Mouse (Mus musculus) heart, postnatal 4 days (tissue): Measurements from ENCODE around the gene Klf11. TPM values are rescaled to one million over a fixed set of nuclear protein-coding genes. Genes with fewer than 3 reads are reported as not detected.
"Not testable (repeated sequence)": the region's sequence is repeated elsewhere in the genome, so short reads cannot be mapped to it uniquely, and the experiment has no call there.

ENCODE experiments used
- DNase-seq: peaks from one replicate; pipeline ENCODE4 v3.0.0; 2021
- total RNA-seq, 2 experiments: library from RNA; stranded (reverse); gene quantifications; 2 replicates each; pipeline ENCODE4 v1.2.3; 2021

Klf11 gene
- 10 to 100 TPM; 32.6 to 35.8 TPM for total RNA-seq

DNA sequence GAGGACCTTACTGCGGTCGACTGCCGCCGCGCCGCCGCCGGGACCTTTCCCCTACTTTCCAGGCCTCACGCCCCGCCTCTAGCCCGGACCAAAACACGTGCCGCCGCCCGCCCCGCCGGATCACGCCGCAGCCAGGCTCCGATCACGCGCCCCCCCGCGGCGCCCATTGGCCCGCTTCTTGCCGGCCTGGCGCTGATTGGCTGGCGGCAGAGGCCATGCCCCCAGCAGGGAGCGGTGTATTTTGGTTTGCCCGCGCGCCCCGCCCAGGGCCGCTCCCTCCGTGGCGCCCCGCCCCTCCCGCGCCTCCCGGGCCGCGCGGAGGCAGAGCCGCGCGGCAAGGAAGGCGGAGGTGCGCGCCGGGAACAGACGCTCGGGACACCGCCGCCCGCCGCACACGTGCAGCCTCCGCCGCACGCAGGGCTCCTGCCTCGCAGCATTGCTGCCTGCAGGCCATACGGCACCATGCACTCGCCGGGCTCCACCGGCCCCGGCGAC is at the start of gene Klf11:
Gene Klf11 (plus strand): TSS at position 212 of the 495 bp plus-strand sequence.
- peak; percentile 99 for DNase-seq

DNA sequence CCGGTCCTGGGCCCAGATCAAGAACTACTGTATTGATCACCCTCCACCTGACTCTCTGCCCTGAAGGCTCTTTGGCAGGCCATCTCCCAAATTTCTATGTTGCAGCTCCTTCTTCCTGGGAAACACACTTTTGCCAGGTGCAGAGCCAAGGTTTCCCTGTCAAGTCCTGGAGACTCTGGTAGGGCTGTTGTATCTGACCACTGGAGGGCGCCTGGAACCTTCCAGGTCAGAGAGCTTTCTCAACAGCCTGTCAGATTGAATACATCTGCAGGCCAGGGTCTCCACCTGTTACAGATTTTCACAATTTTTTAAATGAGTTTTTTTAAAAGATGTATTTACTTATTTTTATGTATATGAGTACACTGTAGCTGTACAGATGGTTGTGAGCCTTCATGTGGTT is 47.8 kb upstream of the Klf11 start:
- peak; percentile 86 for DNase-seq

DNA sequence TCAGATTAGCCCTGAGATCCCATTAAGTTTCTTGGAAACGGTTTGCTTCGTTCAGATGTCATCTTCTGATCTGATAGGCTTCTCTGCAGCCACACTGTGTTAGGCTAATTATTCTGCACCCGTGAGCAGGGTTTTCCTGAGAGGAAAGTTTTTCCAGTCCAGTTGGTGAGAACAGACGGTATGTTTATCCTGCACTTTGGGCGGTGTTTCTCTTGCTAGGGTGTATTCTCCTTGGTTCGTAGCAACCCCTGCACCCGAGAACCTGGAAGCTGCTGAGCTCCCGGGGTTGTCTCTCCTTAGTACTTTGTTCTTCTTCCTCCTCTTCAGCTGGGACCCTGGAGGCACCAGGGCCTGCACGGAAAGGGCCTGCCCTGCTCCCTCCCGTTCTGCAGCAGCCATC is 44.9 kb upstream of the Klf11 start:
- DNase-seq, result no peak

DNA sequence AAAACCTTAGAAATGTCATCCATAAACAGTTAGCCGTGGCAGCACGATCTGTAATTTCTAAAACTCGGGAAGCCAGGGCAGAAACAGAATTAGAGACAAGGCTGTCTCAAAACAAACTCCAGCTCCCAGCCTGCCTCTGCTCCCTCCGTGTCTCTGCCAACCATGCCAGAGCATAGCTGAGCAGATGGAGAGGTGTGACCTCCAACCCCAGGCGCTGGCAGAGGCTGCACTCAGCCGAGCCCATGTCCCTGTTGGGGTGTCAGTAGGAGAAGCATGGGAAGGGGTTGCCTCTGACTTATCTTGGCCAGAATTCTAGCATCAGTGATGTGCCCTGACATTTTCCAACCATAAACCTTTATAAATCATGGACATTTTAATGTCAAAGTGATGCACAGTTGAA is 38.5 kb upstream of the Klf11 start:
- no peak for DNase-seq

DNA sequence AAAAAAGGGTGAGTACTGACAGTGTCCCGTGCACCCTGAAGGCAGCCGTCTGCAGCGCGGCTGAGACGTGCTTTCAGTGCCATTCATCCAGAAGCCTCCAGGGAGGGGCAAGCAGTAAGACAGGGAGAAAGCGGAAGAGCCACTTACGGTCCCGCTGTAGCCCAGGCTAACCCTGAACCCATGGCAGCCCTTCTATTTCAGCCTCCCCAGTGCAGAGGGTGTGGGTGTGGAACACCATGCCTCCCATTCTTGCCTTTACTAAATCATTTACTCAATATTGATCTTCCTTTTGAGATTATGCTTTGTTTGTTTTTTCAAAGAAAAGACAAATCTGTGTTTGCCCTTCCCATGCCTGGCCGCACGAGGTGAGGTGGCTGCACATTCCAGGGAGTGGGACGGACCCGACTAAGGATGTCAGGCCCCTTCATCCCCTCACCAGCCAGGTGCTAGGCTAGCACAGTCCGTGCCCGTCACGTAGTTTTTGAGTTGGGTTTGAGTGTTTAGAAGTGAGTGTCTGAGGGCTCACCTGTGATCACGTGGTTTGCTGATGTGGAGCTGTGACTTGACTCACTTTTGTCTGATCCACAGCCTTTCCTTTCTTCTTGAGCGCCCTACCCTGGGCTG is 36.5 kb upstream of the Klf11 start:
- no peak for DNase-seq

DNA sequence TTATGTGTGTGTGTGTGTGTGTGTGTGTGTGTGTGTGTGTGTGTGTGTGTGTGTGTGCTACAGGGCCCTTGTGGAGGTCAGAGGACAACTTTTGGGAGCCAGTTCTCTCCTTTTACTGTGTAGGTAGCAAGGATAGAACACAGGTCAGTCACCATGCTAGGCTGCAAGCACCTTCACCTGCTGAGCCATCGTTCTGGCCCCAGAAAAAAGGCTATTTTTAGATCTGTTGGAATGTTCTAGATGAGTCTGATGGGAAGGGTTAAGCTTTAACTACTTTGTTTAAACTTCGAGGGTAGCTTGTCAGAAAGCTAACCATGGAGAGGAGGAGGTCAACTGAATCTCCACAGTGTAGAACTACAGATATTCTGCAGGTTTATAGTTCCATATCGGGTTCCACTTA is 35.9 kb upstream of the Klf11 start:
- no peak for DNase-seq

DNA sequence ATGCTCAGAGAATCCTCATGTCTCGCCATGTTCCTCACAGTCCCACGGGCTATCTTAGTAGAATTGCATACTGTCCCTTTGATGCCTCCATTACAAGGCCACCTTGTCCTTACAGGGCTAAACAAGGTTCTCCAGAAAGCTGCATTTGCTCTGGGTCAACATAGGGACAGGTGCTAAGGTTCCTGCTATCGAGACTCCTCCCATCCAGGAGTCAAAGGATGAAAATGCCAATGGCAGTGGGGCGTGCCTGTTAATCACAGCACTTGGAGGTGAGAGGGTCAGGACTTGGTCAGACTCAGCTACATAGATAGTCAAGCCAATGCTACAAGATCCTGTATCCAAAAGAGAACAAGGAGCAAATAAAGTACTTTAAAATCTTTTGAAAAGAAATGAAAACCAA is 31.6 kb upstream of the Klf11 start:
- DNase-seq, result no peak

DNA sequence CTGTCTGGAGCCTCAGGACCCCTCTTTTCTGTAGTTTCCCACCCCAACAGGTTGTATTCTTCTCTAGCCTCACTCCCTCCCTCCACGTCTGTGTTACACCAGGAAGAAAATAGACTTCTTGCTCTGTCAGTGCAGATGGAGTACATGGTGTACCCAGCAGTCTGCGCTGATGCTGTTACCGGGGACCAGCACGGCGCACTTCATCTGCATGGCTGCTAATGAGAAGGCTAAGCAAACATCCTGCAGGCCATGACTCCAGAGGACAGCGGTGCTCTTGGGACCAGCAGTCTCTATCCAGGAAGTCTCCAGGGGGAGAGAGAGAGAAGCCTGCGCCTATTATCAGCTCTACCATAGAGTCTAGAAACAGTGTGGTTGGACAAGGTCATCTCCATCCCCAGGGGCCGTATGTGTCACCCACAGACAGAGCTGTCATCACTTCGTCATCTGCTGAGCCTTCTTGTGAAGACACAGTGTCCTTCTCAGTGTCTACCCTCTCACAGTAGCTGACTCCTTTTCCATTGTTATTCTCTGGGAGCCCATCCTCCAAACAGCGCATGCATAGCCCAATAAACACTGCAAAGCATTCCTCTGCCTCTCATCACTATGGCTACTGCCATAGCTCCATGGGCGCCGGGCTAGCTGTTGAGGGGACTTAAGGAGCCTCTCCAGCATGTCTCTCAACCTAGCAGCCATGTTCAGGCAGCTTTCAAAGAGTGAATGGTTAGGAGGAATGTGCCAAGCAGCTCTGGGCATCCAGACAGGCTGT is 27.4 kb upstream of the Klf11 start:
- DNase-seq, result no peak

DNA sequence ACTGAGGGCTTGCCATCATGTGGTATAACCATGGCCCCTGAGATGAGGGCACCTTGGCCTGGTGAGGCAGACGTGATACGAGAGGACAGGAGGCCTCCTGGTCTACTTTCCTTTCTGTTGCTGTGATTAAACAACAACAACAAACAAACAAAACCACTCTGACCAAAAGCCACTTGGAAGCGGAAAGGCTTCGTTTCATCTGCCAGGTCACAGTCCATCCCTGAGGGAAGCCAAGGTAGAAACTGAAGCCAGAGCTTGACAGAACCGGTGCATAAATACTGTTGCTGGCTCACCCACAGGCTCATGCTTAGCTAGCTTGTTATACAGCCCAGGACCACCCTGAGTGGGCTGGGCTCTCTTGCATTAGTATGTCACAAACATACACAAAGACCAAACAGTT is 24.7 kb upstream of the Klf11 start:
- DNase-seq, result no peak

DNA sequence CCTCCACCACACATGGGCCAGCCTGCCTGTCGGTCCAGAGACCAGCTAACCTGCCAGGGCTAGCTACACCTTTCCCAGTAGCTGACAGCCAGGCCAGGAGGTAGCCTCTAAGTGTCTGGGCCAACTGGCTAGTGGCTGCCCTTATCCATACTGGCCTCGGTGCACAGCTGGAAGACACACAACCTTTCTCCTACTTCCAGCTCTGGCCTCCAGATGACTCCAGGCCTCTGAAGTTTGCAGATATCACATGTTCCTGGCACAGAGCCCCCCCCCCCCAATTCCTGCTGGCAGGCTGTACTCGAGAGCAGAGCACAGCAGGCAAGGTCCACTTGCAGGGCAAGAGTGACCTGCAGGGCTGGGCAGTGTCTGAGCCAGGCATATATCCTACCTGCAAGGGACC is 23.9 kb upstream of the Klf11 start:
- peak; percentile 20 for DNase-seq

DNA sequence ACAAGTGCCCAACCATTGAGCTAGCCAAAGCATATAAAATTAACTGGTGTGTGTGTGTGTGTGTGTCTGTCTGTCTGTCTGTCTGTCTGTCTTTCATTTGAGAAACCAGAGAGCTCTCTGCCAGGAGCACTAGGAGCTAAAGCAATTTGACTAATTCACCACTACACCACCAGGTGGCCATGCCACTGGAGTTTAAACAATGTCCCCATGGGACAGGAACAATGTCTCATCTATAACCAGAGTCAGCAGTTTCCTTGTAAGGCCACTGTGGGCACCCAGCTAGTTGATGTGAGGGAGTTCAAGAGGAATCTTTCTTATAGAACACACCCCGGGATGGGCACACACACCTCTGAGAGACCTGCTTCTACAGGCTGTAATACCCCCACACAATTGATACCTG is 20.9 kb upstream of the Klf11 start:
- DNase-seq, result peak; percentile 74

DNA sequence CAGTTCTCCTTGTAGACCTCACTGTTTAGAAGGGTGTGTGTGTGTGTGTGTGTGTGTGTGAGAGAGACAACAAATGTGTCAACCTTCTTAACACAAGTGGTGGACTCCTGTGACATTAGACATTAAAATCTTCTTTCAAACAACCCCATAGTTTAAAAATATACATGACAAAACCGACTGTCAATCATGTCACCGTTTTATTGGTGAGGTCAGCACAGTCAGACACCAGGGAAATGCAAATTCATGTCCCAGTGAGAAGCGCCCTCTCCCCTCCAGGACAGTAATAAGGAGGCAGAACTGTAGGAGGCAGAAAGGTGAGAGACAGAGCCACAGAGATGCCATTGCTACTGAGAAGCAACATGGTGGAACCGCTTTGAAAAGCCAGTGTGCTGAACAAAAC is 18.7 kb upstream of the Klf11 start:
- no peak for DNase-seq

DNA sequence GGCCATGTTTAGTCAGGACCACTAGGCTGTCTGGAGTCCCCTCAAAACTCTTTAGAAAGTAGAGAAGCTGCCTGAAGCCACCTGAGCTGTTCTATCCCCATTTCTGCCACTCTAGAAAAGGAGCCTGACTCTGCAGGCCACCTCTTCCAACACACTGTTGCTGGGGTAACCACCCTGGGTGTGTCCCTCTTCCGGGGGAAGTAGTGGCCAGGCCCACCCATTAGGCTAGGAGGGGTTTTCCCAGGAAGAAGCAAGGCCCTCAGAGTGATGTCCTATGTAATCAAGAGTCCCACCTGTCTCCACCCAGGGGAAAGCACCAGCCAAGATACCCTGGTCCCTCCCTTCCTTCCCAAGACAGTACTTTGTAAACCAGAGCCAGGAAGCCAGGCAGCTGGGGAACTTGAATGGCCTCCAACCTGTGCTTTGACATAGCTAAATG is 17.3 kb upstream of the Klf11 start:
- DNase-seq, result peak; percentile 52

DNA sequence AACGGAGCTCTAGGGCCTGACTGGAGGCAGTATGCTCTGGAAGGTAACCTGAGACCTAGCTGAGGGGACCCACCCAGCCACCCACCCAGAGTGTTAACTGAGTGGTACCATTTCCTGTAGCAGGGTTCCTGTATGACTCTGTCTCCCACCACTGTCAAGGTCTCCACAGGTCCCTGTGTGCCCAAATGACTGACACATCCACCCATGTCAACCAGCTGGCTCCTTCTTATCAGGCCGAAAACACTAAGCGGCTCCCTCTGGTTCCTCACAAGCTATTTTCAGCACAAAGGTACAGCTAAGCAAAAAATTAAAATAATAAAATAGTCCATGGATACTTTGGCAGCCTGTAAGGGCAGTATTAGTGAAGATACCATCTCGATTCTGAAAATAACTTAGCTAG is 16.9 kb upstream of the Klf11 start:
- DNase-seq, result no peak

DNA sequence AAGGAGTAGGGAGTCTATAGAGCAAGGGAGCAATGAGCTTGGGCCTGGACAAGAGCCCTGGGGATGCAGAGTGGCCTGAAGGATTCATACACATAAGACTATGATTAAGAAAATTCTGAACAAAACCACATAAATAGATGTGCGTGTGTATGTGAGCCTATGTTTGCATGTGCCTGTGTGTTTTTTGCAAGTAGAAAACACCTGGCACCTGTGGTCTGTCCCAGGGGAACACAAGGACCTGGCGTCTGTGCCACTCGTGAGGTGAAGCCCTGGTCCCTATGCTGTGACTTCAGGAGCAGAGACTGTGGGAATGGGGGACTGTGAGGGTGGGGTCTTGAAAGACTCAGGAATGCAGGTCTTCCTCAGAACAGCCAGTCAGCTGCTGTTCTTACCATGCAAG is 16.4 kb upstream of the Klf11 start:
- no peak for DNase-seq

DNA sequence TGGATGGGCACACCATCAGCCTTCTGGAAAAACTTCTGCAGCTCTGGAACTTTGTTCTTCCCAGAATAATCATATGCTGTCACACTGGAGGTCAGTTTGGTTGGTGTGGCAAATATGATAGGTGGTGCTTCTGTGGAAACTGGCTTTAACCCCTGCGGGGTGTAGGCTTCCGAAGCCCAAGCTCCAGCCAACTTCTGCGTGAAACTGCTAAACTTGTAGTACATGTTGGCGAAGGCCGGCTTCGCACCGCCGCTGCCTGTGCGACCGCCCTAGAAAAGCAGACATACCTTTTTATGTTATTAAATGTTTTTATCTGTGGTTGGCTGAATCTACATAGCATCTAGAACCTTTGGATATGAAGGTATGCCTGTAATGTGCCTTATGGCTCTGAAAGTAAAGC is 12.3 kb upstream of the Klf11 start:
- DNase-seq, result not testable (repeated sequence)

DNA sequence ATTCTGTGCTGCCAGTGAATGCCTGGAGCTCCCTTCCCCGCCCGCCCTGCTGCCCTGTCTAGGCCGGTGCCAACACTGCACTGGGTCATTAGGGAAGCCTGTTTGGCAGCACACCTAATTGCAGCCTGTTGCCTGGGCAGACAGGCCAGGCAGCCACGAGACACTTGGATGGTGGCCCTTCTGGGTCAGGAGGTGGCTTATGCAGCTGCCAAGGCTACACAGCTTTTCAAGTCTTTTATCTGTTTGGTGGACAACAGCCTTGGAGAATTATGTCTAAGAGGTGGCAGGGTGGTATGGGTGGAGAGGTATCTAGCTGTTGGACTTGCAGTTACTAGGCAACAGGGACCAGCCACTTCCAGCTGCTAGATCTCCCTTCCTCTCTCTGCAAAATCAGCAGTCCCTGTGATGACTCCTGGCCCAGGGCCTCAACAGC is 8.7 kb upstream of the Klf11 start:
- peak; percentile 90 for DNase-seq

DNA sequence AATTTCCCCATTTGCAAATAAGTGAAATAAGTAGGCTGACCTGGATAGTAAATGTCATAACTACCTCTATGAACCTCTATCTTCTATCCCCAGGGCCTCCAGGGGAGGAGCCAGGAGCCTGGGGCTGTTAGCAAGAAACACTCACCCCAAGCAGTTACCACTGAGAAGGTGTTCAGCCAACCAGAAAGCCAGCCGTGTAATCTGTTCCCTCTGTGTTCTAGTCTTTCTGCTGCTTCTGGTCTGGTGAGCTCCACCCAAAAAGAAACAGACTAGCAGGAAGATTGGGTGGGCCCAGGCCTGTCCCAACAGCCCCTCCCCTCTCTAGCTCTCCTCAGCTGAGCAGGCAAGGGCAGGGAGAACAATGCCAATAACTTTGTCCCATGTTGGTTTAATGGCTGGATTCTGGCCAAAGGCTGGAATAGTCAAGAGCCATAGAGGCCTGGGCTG is 6.9 kb upstream of the Klf11 start:
- DNase-seq, result peak; percentile 65

DNA sequence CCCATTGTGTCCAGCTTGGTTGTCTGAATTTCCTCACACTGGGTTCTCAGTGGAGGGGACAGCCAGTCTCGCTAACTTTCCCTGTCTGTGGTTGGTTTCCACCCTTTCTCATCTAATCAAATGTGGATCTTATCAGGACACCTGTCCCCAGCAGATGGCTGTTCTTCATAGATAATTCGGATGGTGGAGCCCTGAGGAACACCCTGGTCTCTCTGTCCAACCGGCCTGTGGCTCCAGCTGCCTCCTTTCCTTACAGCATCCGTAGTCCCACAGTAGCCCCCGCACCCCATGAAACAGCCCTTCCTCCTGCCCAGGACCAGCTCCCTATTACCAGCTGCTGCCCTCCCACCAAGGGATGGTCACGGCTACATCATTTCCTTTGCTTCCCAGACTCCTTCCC is 5.2 kb upstream of the Klf11 start:
- DNase-seq, result no peak

DNA sequence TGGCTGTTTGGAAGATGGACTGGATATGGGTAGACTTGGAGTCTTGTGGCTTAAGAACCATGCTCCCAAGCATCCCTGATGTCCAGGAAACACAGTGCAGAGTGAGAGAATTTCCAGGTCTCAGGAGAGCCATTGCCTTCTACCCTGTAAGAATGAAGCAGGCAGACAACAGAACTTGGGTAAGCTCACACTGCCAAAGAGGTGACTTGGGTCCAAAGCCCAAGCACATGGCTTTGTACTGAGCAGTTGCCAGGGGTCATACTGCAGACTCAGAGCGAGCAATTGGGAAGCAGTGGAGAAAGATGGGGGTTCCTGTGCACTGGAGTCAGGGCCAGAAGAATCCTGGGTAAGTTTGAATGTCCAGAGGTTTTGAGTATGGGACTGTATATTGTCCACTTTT is 3.0 kb upstream of the Klf11 start:
- no peak for DNase-seq

DNA sequence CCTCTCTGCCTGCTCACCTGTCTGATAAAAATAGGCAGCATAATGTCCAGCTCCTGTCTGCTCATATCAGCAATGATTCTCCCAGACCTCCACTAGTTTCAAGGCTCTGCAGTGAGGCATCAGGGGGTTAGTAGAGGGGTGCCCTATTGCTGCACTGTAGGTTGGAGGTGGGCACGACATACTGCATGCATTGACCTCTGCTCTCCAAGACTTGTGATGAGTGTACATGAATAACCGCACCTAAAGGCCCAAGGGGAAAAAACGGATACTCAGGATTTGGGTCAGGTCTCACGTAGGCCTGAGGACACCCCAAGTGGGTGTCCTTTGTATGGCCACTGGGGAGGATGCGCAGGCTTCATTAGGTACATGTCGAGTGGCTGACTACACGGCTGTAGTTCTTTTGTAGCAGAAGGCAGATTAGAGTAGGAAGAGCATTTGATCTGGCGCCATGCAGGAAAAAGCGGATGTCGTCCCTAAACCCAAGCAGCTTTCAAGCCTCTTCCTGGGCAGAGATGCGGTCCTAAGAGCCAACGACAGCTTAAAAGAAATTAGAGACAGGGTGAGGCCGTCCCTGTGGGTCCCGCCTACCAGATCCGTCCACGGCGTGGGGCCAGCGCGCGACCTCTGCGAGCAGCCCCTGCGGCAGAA is 535 bp upstream of the Klf11 start:
- DNase-seq, result no peak

DNA sequence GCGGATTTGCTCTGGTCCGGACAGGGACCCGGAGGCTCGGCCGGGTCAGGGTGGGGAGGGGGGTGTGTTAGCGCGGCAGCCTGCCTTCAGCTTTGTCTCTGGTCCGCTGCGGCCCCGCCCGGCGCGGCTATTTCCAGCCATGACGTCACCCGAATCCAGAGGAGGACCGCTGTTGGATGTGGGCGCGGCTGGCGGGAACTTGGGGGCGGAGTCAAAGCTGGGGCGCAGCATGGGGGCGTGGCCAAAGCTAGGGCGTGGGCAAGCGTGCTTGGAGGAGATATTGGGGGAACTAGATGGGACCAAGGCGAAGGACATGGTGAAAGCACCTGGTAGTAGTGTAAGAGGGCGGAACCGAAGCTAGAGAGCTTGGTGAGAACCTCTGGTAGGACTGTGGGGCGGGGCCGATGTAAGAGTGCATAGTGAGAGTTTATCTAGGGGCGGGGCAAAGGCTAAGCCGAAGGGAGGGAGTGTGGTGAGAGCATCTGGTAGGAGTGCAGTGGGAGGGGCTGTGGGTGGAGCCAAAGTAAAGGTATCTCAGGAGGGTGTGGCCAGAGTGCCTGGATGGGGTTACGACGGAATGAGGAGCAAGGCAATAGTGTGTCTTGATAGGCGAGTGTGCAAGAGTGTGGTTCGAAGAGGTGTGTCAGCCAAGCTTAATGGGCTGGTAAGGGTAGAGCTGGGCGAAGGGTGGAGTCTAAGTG is 718 bp downstream of the Klf11 start:
- DNase-seq, result peak; percentile 100
